Mouse (Mus musculus): ENCODE measurements around the gene Tmem81.

DNA sequence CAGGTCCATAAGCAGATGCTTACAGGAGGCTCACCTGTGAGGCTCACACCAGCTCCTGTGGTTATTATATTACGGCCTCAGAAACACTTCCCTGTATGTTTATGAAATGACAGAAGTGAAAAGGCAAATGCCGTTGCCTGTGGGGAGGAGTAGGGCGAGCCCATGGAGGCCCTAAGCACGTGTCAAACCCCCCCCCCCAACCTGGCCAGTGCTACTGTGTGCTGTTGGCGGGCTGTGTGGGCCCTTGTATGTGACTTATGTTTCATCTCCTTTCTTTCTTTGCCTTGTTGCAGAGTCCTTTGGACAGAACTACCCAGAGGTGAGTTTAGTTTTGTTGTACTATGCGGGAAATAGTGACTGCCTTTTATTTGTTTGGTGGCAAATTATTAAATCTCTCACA lies 22.3 kb upstream of the Tmem81 start:
- TF ChIP-seq POLR2A (IDR thresholded peaks at IDR 0.05; ENCODE audit: extremely low read depth, insufficient read depth, low read length) (no peak), CTCF (IDR thresholded peaks at IDR 0.05; ENCODE audit: low read depth, low read length) (no peak)

Data from liver, adult 2 months (tissue).